Mouse (Mus musculus): ENCODE measurements around the gene Coa3.

DNA sequence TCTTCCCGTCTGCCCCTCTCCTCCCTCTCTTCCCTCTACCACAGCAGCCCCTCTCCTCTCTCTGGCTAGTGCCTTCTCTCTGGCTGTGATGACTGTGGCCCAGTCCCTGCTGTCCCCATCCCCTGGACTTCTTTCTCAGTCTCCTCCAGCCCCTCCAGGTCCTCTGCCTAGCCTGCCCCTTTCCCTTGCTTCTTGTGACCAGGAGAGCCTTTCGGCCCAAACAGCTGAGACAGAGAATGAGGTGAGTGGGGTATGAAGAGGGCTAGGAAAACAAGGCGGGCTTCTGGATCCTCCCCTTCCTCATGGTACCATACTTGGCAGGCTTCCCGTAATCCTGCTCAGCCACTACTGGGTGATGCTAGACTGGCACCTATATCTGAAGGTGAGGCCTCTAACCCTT lies 3.6 kb downstream of the Coa3 start:
- TF ChIP-seq CTCF (IDR thresholded peaks at IDR 0.05; ENCODE audit: borderline replicate concordance, extremely low read depth, insufficient read depth, insufficient read length): no peak
- no peak for TF ChIP-seq POLR2A (IDR thresholded peaks at IDR 0.05; ENCODE audit: borderline replicate concordance, extremely low read depth, insufficient read depth, insufficient read length, poor library complexity, severe bottlenecking)
